Mouse (Mus musculus): ENCODE measurements around the gene Ogfod3. TPM values are rescaled to one million over a fixed set of nuclear protein-coding genes. Genes with fewer than 3 reads are reported as not detected.

Gene Ogfod3
- polyA plus RNA-seq, 1 experiment from 2014 or later, result 33.7 TPM

DNA sequence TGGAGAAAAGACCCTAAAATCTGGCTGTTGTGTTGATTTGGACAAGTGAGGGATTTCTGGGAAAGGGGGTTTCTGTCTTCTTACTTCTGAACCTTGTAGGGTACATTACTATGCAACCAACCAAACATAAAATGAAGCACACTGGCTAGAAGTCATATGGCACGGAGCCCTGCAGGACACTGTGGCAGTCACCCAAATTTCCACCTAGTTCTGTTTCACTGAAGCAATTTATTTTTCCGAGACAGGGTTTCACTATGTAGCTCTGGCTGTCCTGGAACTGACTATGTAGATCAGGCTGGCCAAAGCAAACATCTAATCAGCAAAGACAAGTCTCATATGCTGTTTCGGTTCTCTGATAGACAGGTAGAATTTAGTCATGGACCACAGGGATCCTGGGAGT is 14.8 kb downstream of the Ogfod3 start:
- 77% methylated on average over 3 of the region's 3 CpGs for WGBS
- Histone ChIP-seq H3K4me2 (replicated peaks; ENCODE audit: low read depth) (no peak overlapping the region), H3K27me3 (replicated peaks; ENCODE audit: control insufficient read depth, insufficient read depth, low read length) (no peaks in the 10 kb centered on the region), H3K36me3 (ENCODE audit: control insufficient read depth, insufficient read depth) (peaks cover 5% of the 10 kb centered on the region; the same call in 1 of the 2 replicates), H3K4me3 (ENCODE audit: low read depth, low read length) (no peak overlapping the region), H3K4me1 (replicated peaks; ENCODE audit: control insufficient read depth, insufficient read depth, low read length) (no peaks in the 10 kb centered on the region), H3K9me3 (ENCODE audit: control insufficient read depth) (no peaks in the 10 kb centered on the region), H3K9ac (ENCODE audit: low read depth, low read length) (no peak overlapping the region), H3K27ac (ENCODE audit: low read depth, low read length) (no peak overlapping the region)
- ATAC-seq, result no peak
- no peak for TF ChIP-seq CTCF (IDR thresholded peaks at IDR 0.05; ENCODE audit: low read depth)

DNA sequence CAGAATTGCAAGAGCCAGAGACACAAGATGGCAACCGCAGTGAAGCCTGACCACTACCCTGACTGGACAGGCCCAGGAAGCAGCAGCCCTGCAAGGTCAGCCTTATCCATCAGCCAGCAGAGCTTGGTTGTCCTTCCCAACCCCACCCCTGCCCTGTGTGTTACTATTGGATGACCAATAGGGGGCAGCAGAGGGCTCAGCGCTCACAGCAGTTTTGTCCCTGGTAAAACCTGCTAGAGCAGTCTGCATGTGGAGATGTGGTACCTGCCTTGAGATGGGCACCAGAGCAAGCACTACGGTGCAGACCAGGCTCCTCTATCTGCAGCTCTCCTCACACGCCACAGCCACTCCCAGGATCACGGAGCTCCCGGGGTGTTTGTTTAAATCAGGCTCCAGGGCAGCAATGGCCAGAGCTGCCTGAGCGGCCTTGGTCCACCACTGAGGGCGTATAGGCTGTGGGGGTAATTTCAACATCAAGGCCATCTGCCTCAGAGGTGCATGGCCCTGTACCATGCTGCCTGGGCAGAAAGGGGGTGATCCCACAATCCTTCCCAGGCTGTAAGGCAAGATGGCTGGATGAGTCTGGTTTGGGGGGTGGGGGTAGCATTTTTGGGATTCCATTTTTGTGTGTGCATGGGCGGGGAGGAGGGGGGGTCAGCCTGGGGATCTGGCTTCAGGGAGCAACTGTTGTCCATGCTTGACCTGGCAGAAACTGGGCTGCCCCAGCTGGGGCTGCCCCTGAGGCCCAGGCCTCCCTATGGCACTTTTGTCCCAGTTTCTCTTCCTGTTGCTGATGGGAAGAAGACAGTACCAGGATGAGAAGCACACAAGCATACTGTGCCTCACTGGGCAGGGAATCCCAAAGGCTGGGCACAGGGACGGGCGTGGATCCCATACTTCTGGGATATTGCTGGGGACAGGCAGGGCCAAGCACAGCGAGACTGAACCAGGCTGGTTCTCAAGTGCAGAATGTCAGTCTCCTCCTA is 27.9 kb downstream of the Ogfod3 start:
- peak; percentile 98 for TF ChIP-seq CTCF (IDR thresholded peaks at IDR 0.05; ENCODE audit: low read depth)
- no peak overlapping the region for H3K9ac ChIP-seq (ENCODE audit: low read depth, low read length)
- no peak overlapping the region for H3K4me2 ChIP-seq (replicated peaks; ENCODE audit: low read depth)
- H3K27me3 ChIP-seq (replicated peaks; ENCODE audit: control insufficient read depth, insufficient read depth, low read length), result no peaks in the 10 kb centered on the region
- H3K4me1 ChIP-seq (replicated peaks; ENCODE audit: control insufficient read depth, insufficient read depth, low read length), result no peaks in the 10 kb centered on the region
- ATAC-seq, result peak; percentile 46; the same call in 1 of the 2 replicates
- H3K9me3 ChIP-seq (ENCODE audit: control insufficient read depth), result no peaks in the 10 kb centered on the region
- no peak overlapping the region for H3K27ac ChIP-seq (ENCODE audit: low read depth, low read length)
- 51% methylated on average over 12 of the region's 12 CpGs for WGBS
- no peak overlapping the region for H3K4me3 ChIP-seq (ENCODE audit: low read depth, low read length)
- peaks cover 4% of the 10 kb centered on the region; the same call in 1 of the 2 replicates for H3K36me3 ChIP-seq (ENCODE audit: control insufficient read depth, insufficient read depth)

DNA sequence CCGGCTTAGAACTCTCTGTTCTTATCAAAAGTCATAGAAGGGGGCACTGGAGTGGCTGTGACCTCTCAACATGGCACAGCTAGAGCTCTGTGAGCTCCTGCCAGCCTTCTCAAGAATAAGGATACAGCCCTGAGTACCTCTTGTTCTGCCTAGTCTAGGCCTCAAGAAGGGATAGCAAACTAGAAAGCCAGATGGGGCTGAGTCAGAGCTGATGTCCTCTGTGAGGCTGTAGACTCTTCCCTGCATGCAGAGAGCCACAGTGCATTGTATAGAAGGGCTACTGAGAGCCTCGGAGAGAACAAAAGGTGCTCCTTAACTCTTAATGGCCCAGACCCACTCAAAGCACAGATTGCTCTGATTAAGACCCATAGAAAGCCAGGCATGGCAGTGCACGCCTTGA is 30.3 kb downstream of the Ogfod3 start:
- Histone ChIP-seq H3K27ac (ENCODE audit: low read depth, low read length) (no peak overlapping the region), H3K9me3 (ENCODE audit: control insufficient read depth) (no peaks in the 10 kb centered on the region), H3K9ac (ENCODE audit: low read depth, low read length) (no peak overlapping the region), H3K27me3 (replicated peaks; ENCODE audit: control insufficient read depth, insufficient read depth, low read length) (no peaks in the 10 kb centered on the region), H3K36me3 (ENCODE audit: control insufficient read depth, insufficient read depth) (peaks cover 3% of the 10 kb centered on the region; the same call in 1 of the 2 replicates), H3K4me3 (ENCODE audit: low read depth, low read length) (no peak overlapping the region), H3K4me1 (replicated peaks; ENCODE audit: control insufficient read depth, insufficient read depth, low read length) (no peaks in the 10 kb centered on the region), H3K4me2 (replicated peaks; ENCODE audit: low read depth) (no peak overlapping the region)
- ATAC-seq, result no peak
- no peak for TF ChIP-seq CTCF (IDR thresholded peaks at IDR 0.05; ENCODE audit: low read depth)
- 61% methylated on average over 3 of the region's 3 CpGs for WGBS

DNA sequence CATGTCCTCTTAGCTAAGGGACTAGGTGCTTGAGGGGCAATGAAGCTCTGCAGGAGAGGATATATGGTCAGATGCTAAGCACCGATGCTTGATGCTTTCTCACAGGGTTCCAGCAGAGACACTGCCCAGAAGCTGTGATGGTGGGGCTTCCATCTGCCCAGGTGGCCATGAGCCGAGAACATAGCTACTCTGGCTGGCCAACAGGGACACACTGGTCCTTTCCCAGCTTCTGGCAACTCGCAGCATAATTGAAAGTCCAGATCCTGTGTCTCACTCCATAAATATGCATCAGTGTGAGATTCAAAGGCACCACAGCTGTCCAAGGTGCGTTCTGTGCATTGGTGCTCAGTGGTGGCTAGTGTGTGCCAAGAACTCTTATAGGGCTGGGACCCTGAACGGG is 31.3 kb downstream of the Ogfod3 start:
- no peak overlapping the region for H3K4me2 ChIP-seq (replicated peaks; ENCODE audit: low read depth)
- H3K9me3 ChIP-seq (ENCODE audit: control insufficient read depth), result no peaks in the 10 kb centered on the region
- no peak overlapping the region for H3K4me3 ChIP-seq (ENCODE audit: low read depth, low read length)
- TF ChIP-seq CTCF (IDR thresholded peaks at IDR 0.05; ENCODE audit: low read depth), result no peak
- H3K36me3 ChIP-seq (ENCODE audit: control insufficient read depth, insufficient read depth), result no peaks in the 10 kb centered on the region
- no peak overlapping the region for H3K27ac ChIP-seq (ENCODE audit: low read depth, low read length)
- 80% methylated on average over 5 of the region's 5 CpGs for WGBS
- H3K4me1 ChIP-seq (replicated peaks; ENCODE audit: control insufficient read depth, insufficient read depth, low read length), result no peaks in the 10 kb centered on the region
- no peak for ATAC-seq
- no peaks in the 10 kb centered on the region for H3K27me3 ChIP-seq (replicated peaks; ENCODE audit: control insufficient read depth, insufficient read depth, low read length)
- no peak overlapping the region for H3K9ac ChIP-seq (ENCODE audit: low read depth, low read length)

DNA sequence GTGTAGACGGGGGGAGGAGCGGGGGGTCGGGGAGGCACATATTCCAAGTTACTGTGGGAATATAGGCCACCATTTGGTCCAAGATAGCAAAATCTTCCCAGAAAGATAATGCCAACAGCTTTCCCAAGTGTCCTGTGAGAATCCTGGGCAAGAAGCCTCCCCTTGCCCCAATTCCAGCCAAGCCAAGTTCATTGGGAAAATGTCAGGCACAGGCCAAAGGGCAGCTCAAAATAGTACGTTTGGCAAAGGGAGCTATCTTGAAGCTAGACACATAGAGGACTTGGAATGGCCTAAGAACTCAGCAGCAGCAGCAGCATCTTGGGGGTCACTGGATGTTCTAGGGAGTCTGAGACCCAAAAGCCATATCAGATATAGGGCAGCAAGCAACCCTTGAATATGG is 40.8 kb downstream of the Ogfod3 start:
- no peaks in the 10 kb centered on the region for H3K4me1 ChIP-seq (replicated peaks; ENCODE audit: control insufficient read depth, insufficient read depth, low read length)
- no peak overlapping the region for H3K4me2 ChIP-seq (replicated peaks; ENCODE audit: low read depth)
- no peak overlapping the region for H3K4me3 ChIP-seq (ENCODE audit: low read depth, low read length)
- no peak for TF ChIP-seq CTCF (IDR thresholded peaks at IDR 0.05; ENCODE audit: low read depth)
- ATAC-seq, result no peak
- H3K9me3 ChIP-seq (ENCODE audit: control insufficient read depth), result no peaks in the 10 kb centered on the region
- 83% methylated on average over 4 of the region's 4 CpGs for WGBS
- H3K27me3 ChIP-seq (replicated peaks; ENCODE audit: control insufficient read depth, insufficient read depth, low read length), result no peaks in the 10 kb centered on the region
- no peaks in the 10 kb centered on the region for H3K36me3 ChIP-seq (ENCODE audit: control insufficient read depth, insufficient read depth)
- H3K9ac ChIP-seq (ENCODE audit: low read depth, low read length), result no peak overlapping the region
- H3K27ac ChIP-seq (ENCODE audit: low read depth, low read length), result no peak overlapping the region

DNA sequence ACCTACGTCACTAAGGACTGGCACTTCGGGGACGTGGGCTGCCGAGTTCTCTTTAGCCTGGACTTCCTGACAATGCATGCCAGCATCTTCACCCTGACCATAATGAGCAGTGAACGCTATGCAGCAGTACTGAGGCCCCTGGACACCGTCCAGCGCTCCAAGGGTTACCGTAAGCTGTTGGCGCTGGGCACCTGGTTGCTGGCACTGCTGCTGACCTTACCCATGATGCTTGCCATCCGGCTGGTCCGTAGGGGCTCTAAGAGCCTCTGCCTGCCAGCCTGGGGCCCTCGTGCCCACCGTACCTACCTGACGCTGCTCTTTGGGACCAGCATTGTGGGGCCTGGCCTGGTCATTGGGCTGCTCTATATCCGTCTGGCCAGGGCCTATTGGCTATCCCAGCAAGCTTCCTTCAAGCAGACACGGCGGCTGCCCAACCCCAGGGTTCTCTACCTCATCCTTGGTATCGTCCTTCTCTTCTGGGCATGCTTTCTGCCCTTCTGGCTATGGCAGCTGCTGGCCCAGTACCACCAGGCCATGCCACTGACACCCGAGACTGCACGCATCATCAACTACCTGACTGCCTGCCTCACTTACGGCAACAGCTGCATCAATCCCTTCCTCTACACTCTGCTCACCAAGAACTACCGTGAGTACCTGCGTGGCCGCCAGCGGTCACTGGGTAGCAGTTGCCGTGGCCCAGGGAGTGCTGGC is 43.7 kb downstream of the Ogfod3 start:
- Histone ChIP-seq H3K4me1 (replicated peaks; ENCODE audit: control insufficient read depth, insufficient read depth, low read length) (no peaks in the 10 kb centered on the region), H3K27me3 (replicated peaks; ENCODE audit: control insufficient read depth, insufficient read depth, low read length) (peaks cover 21% of the 10 kb centered on the region), H3K9ac (ENCODE audit: low read depth, low read length) (no peak overlapping the region), H3K36me3 (ENCODE audit: control insufficient read depth, insufficient read depth) (no peaks in the 10 kb centered on the region), H3K4me2 (replicated peaks; ENCODE audit: low read depth) (no peak overlapping the region), H3K27ac (ENCODE audit: low read depth, low read length) (no peak overlapping the region), H3K9me3 (ENCODE audit: control insufficient read depth) (no peaks in the 10 kb centered on the region), H3K4me3 (ENCODE audit: low read depth, low read length) (no peak overlapping the region)
- whole genome bisulfite sequencing, result 92% methylated on average over 26 of the region's 26 CpGs
- TF ChIP-seq CTCF (IDR thresholded peaks at IDR 0.05; ENCODE audit: low read depth), result no peak
- ATAC-seq, result no peak

Measured in intestine, postnatal 0 days (tissue).